Mouse (Mus musculus): ENCODE results near the gene Dlg2.

Gene Dlg2

DNA sequence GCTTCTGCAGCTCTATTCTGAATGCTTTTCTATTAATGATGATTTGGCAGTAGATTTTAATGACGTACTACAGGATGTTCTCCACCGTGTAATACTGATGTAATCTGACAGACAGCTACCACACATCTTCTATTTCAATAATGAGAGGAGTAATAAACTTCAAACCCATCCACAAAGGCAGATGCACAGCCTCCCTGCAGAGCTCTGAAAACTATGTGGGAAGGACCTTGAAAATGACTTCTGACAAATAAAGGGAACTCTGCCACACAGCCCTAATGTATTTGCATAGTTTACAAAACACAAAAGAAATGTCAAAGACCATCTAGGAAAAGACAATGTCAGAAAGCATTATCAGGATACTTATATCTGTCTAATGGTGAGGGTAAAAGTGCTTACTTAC, 1334.3 kb downstream of the Dlg2 start:
- no peaks in the 10 kb centered on the region for H3K27me3 ChIP-seq (ENCODE audit: insufficient read depth, low read length)
- H3K4me1 ChIP-seq (replicated peaks; ENCODE audit: low read depth, low read length) = no peaks in the 10 kb centered on the region
- H3K9me3 ChIP-seq (ENCODE audit: low read length) = no peaks in the 10 kb centered on the region
- no peak overlapping the region for H3K4me3 ChIP-seq (replicated peaks; ENCODE audit: low read length)
- TF ChIP-seq NANOG (IDR thresholded peaks at IDR 0.05; ENCODE audit: borderline replicate concordance, low read length) (no peak), POU5F1 (IDR thresholded peaks at IDR 0.05; ENCODE audit: borderline replicate concordance, low read length) (no peak), CTCF (conservative IDR thresholded peaks at IDR 0.05; ENCODE audit: low read length) (no peak)
- H3K36me3 ChIP-seq (ENCODE audit: insufficient read depth, low read length) = no peaks in the 10 kb centered on the region

GRCm38 (mm10) chr7:91818004-91818403, 1341.5 kb downstream of the Dlg2 start:
- no peak overlapping the region for H3K4me3 ChIP-seq (replicated peaks; ENCODE audit: low read length)
- H3K4me1 ChIP-seq (replicated peaks; ENCODE audit: low read depth, low read length) = no peaks in the 10 kb centered on the region
- H3K36me3 ChIP-seq (ENCODE audit: insufficient read depth, low read length) = no peaks in the 10 kb centered on the region
- H3K9me3 ChIP-seq (ENCODE audit: low read length) = no peaks in the 10 kb centered on the region
- H3K27me3 ChIP-seq (ENCODE audit: insufficient read depth, low read length) = no peaks in the 10 kb centered on the region
- TF ChIP-seq NANOG (IDR thresholded peaks at IDR 0.05; ENCODE audit: borderline replicate concordance, low read length) (no peak), CTCF (conservative IDR thresholded peaks at IDR 0.05; ENCODE audit: low read length) (no peak), POU5F1 (IDR thresholded peaks at IDR 0.05; ENCODE audit: borderline replicate concordance, low read length) (no peak)

- Histone ChIP-seq H3K36me3 (ENCODE audit: insufficient read depth, low read length) (no peaks in the 10 kb centered on the region), H3K9me3 (ENCODE audit: low read length) (no peaks in the 10 kb centered on the region), H3K4me1 (replicated peaks; ENCODE audit: low read depth, low read length) (no peaks in the 10 kb centered on the region), H3K4me3 (replicated peaks; ENCODE audit: low read length) (no peak overlapping the region), H3K27me3 (ENCODE audit: insufficient read depth, low read length) (no peaks in the 10 kb centered on the region)
- TF ChIP-seq CTCF (conservative IDR thresholded peaks at IDR 0.05; ENCODE audit: low read length) = no peak
- no peak for TF ChIP-seq POU5F1 (IDR thresholded peaks at IDR 0.05; ENCODE audit: borderline replicate concordance, low read length)
- no peak for TF ChIP-seq NANOG (IDR thresholded peaks at IDR 0.05; ENCODE audit: borderline replicate concordance, low read length)
Measured at GRCm38 (mm10) chr7:91832207-91832606, 1355.7 kb downstream of the Dlg2 start.

DNA sequence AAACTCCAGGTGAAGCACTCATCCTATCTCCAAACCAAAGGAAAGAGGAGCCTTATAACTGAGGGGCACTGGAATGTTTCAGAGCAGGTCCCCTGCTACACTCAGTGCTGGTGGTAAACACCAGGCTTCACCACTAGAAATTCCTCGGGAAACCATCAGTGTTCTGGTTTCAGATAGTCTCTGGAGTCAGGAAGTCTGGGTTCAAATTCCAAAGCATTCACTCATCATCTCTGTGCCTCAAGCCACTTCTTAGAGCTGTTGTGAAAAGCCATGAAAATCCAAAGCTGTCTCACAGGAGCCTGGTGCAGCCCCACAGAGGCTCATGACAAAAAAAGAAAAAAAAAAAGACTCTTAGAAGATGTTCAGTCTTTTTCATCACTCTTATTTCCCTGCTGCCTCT, 1369.3 kb downstream of the Dlg2 start:
- Histone ChIP-seq H3K36me3 (ENCODE audit: insufficient read depth, low read length) (no peaks in the 10 kb centered on the region), H3K9me3 (ENCODE audit: low read length) (no peaks in the 10 kb centered on the region), H3K4me1 (replicated peaks; ENCODE audit: low read depth, low read length) (no peaks in the 10 kb centered on the region), H3K4me3 (replicated peaks; ENCODE audit: low read length) (no peak overlapping the region), H3K27me3 (ENCODE audit: insufficient read depth, low read length) (no peaks in the 10 kb centered on the region)
- TF ChIP-seq NANOG (IDR thresholded peaks at IDR 0.05; ENCODE audit: borderline replicate concordance, low read length) = no peak
- no peak for TF ChIP-seq CTCF (conservative IDR thresholded peaks at IDR 0.05; ENCODE audit: low read length)
- TF ChIP-seq POU5F1 (IDR thresholded peaks at IDR 0.05; ENCODE audit: borderline replicate concordance, low read length) = no peak

DNA sequence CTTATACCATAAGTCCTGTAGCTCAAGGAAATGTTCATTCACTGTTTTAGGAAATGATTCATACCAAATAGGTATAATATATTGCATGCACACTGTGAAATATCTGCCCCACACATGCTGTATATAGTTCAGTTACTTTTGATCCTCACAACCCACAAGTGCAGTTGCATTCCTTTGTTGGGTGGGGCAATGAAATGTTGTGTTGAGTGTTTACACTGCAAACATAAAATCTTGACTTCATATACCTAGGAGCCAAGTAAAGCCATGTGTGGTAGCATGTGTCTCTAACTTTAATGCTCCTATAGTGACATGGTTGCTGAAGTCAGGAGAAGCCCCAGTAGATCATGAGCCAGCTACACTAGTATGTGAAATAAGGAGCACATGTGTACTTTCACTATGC, 1372.9 kb downstream of the Dlg2 start:
- Histone ChIP-seq H3K9me3 (ENCODE audit: low read length) (no peaks in the 10 kb centered on the region), H3K4me1 (replicated peaks; ENCODE audit: low read depth, low read length) (no peaks in the 10 kb centered on the region), H3K36me3 (ENCODE audit: insufficient read depth, low read length) (no peaks in the 10 kb centered on the region), H3K4me3 (replicated peaks; ENCODE audit: low read length) (no peak overlapping the region), H3K27me3 (ENCODE audit: insufficient read depth, low read length) (no peaks in the 10 kb centered on the region)
- TF ChIP-seq CTCF (conservative IDR thresholded peaks at IDR 0.05; ENCODE audit: low read length) (no peak), POU5F1 (IDR thresholded peaks at IDR 0.05; ENCODE audit: borderline replicate concordance, low read length) (no peak), NANOG (IDR thresholded peaks at IDR 0.05; ENCODE audit: borderline replicate concordance, low read length) (no peak)

DNA sequence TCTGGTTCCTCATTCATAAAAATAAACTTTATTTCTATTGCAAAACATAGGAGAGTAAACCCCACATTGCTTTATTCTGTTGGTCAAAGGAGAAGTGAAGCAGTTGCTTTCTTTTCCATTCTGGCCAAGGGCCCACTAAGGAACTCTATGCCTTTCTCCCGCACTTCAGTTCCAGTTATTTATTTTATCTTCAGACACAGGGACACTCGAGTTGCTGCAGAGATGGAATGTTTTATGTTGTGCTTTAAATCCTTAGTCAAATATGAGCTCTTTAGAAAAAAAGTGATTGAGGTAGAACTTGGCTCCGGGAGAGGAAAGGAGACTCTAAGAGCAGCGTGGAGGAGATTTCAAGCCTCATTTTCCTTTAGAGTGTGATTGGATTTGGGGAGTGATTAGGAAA, 1377.2 kb downstream of the Dlg2 start:
- no peaks in the 10 kb centered on the region for H3K9me3 ChIP-seq (ENCODE audit: low read length)
- no peaks in the 10 kb centered on the region for H3K27me3 ChIP-seq (ENCODE audit: insufficient read depth, low read length)
- no peaks in the 10 kb centered on the region for H3K36me3 ChIP-seq (ENCODE audit: insufficient read depth, low read length)
- no peaks in the 10 kb centered on the region for H3K4me1 ChIP-seq (replicated peaks; ENCODE audit: low read depth, low read length)
- H3K4me3 ChIP-seq (replicated peaks; ENCODE audit: low read length) = no peak overlapping the region
- TF ChIP-seq NANOG (IDR thresholded peaks at IDR 0.05; ENCODE audit: borderline replicate concordance, low read length) (no peak), POU5F1 (IDR thresholded peaks at IDR 0.05; ENCODE audit: borderline replicate concordance, low read length) (no peak), CTCF (conservative IDR thresholded peaks at IDR 0.05; ENCODE audit: low read length) (no peak)

GRCm38 (mm10) chr7:91856931-91857330, 1380.5 kb downstream of the Dlg2 start:
- Histone ChIP-seq H3K4me1 (replicated peaks; ENCODE audit: low read depth, low read length) (no peaks in the 10 kb centered on the region), H3K36me3 (ENCODE audit: insufficient read depth, low read length) (no peaks in the 10 kb centered on the region), H3K27me3 (ENCODE audit: insufficient read depth, low read length) (no peaks in the 10 kb centered on the region), H3K4me3 (replicated peaks; ENCODE audit: low read length) (no peak overlapping the region), H3K9me3 (ENCODE audit: low read length) (no peaks in the 10 kb centered on the region)
- TF ChIP-seq POU5F1 (IDR thresholded peaks at IDR 0.05; ENCODE audit: borderline replicate concordance, low read length) (no peak), NANOG (IDR thresholded peaks at IDR 0.05; ENCODE audit: borderline replicate concordance, low read length) (no peak), CTCF (conservative IDR thresholded peaks at IDR 0.05; ENCODE audit: low read length) (no peak)

GRCm38 (mm10) chr7:91862806-91863531, 1386.5 kb downstream of the Dlg2 start:
- Histone ChIP-seq H3K36me3 (ENCODE audit: insufficient read depth, low read length) (no peaks in the 10 kb centered on the region), H3K27me3 (ENCODE audit: insufficient read depth, low read length) (no peaks in the 10 kb centered on the region), H3K9me3 (ENCODE audit: low read length) (no peaks in the 10 kb centered on the region), H3K4me3 (replicated peaks; ENCODE audit: low read length) (no peak overlapping the region), H3K4me1 (replicated peaks; ENCODE audit: low read depth, low read length) (no peaks in the 10 kb centered on the region)
- TF ChIP-seq POU5F1 (IDR thresholded peaks at IDR 0.05; ENCODE audit: borderline replicate concordance, low read length) (no peak), NANOG (IDR thresholded peaks at IDR 0.05; ENCODE audit: borderline replicate concordance, low read length) (no peak), CTCF (conservative IDR thresholded peaks at IDR 0.05; ENCODE audit: low read length) (no peak)

DNA sequence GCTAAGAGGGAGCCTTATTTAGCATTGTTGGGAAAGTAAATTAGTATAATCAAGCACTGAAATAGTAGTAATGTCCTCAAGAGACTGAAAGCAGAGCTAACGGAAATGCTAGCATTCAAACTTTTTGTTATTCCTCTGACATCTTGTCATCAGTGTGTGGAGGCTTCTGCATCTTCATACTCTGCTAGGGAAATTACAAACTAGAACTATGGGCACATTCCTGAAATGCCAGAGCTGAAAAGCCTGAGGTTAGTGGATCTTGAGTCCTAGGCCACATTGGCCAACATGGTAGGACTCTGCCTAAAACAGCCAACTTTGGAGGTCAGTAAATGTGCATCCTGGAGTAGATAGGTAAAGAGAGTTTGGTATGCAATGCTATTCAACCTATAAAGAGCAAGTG, 1392.4 kb downstream of the Dlg2 start:
- no peak overlapping the region for H3K4me3 ChIP-seq (replicated peaks; ENCODE audit: low read length)
- H3K36me3 ChIP-seq (ENCODE audit: insufficient read depth, low read length) = no peaks in the 10 kb centered on the region
- no peaks in the 10 kb centered on the region for H3K9me3 ChIP-seq (ENCODE audit: low read length)
- H3K4me1 ChIP-seq (replicated peaks; ENCODE audit: low read depth, low read length) = no peaks in the 10 kb centered on the region
- no peak for TF ChIP-seq NANOG (IDR thresholded peaks at IDR 0.05; ENCODE audit: borderline replicate concordance, low read length)
- TF ChIP-seq CTCF (conservative IDR thresholded peaks at IDR 0.05; ENCODE audit: low read length) = no peak
- TF ChIP-seq POU5F1 (IDR thresholded peaks at IDR 0.05; ENCODE audit: borderline replicate concordance, low read length) = no peak
- no peaks in the 10 kb centered on the region for H3K27me3 ChIP-seq (ENCODE audit: insufficient read depth, low read length)
